Mouse (Mus musculus): ENCODE results near the gene Olfr1394. TPM values are rescaled to one million over a fixed set of nuclear protein-coding genes. Genes with fewer than 3 reads are reported as not detected.
A peak's percentile ranks its signal among the peaks of the same experiment; 100 is the strongest.

Olfr1394 gene
- polyA plus RNA-seq, 1 experiment from 2014 or later: not detected

DNA sequence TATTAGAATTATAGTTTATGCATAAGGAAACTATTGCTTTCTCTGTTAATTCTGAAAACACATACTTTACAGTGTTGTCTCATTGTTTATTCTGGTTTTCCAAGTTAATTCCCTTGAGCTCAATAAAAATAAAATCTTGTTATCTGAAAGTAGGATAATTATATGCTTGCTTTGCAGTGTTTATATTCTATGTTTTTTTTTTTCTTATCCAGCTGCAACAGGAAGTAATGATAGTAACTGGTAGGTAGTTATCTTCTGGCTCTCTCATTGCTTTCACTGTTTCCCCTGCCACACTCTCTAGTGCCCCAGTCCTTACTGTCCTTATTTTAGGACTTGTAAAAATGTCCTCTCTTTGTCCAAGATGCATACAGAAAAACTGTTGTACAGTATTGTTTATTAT lies 46.5 kb downstream of the Olfr1394 start:
- Histone ChIP-seq H3K9me3 (ENCODE audit: low read length) (no peaks in the 10 kb centered on the region), H3K4me1 (ENCODE audit: insufficient read depth) (peaks cover 16% of the 10 kb centered on the region), H3K27me3 (ENCODE audit: insufficient read depth, low read length) (no peaks in the 10 kb centered on the region), H3K9ac (replicated peaks) (no peak overlapping the region), H3K4me3 (ENCODE audit: low read depth, low read length) (no peak overlapping the region), H3K36me3 (replicated peaks; ENCODE audit: insufficient read depth, low read length) (no peaks in the 10 kb centered on the region), H3K27ac (ENCODE audit: low read depth) (no peak overlapping the region), H3K4me2 (ENCODE audit: low read depth, low read length) (no peak overlapping the region)
- no peak for ATAC-seq
- DNase-seq: no peak
- TF ChIP-seq EP300 (IDR thresholded peaks at IDR 0.05; ENCODE audit: low read depth) (no peak), CTCF (IDR thresholded peaks at IDR 0.05; ENCODE audit: low read depth) (no peak)

DNA sequence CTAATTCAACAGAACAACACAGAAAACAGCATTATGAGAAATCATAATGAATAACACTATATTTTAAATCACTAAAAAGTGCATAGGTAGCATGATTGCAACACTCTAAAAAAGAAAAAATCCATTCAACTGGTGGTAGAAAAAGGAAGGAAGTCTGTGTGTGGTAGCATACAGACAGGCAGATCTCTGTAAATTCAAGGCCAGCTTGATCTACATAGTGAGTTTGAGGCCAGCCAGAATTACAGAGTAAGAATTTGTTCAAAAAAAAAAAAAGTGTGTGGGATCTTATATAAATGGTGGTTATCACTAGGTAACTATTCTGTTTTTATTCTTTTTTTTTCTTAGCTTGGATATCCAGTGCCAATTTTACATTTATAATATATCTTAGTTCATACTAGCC lies 47.0 kb downstream of the Olfr1394 start:
- Histone ChIP-seq H3K4me3 (ENCODE audit: low read depth, low read length) (no peak overlapping the region), H3K9ac (replicated peaks) (no peak overlapping the region)
- ATAC-seq: no peak

DNA sequence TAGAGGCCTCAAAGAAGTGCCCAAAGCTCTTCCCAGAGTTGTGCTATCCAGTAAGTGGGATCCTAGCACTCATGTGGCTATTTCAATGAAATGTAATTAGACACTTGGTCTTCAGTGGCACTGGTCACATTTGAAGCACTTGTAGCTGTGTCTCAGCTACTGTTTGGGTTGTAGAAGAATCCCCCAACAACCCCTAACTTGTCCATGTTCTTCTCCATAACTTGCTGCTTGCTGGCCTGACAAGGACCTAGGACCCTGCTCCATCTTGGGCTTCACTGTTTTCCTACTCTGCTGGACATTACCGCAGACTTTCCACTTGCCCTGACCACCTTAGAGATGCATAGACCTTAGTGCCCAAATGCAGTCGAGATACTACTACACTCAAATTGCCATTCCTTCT lies 47.9 kb downstream of the Olfr1394 start:
- no peaks in the 10 kb centered on the region for H3K9me3 ChIP-seq (ENCODE audit: low read length)
- ATAC-seq (no peak), DNase-seq (no peak)
- H3K4me1 ChIP-seq (ENCODE audit: insufficient read depth): peaks cover 18% of the 10 kb centered on the region
- H3K4me3 ChIP-seq (ENCODE audit: low read depth, low read length): peak overlapping the region; percentile 78
- H3K4me2 ChIP-seq (ENCODE audit: low read depth, low read length): peak overlapping the region; percentile 77
- no peak for TF ChIP-seq CTCF (IDR thresholded peaks at IDR 0.05; ENCODE audit: low read depth)
- no peak for TF ChIP-seq EP300 (IDR thresholded peaks at IDR 0.05; ENCODE audit: low read depth)
- 38% methylated on average over 2 of the region's 2 CpGs for WGBS (ENCODE audit: insufficient replicate concordance)
- no peaks in the 10 kb centered on the region for H3K36me3 ChIP-seq (replicated peaks; ENCODE audit: insufficient read depth, low read length)
- H3K27ac ChIP-seq (ENCODE audit: low read depth): peak overlapping the region; percentile 99
- H3K9ac ChIP-seq (replicated peaks): peak overlapping the region; percentile 84
- no peaks in the 10 kb centered on the region for H3K27me3 ChIP-seq (ENCODE audit: insufficient read depth, low read length)

More for the DNA sequence above, 47.0 kb downstream of the Olfr1394 start:
- no peaks in the 10 kb centered on the region for H3K27me3 ChIP-seq (ENCODE audit: insufficient read depth, low read length)
- DNase-seq: no peak
- no peaks in the 10 kb centered on the region for H3K9me3 ChIP-seq (ENCODE audit: low read length)
- peak overlapping the region; percentile 50; the same call in 1 of the 2 replicates for H3K27ac ChIP-seq (ENCODE audit: low read depth)
- TF ChIP-seq CTCF (IDR thresholded peaks at IDR 0.05; ENCODE audit: low read depth) (no peak), EP300 (IDR thresholded peaks at IDR 0.05; ENCODE audit: low read depth) (no peak)
- H3K4me1 ChIP-seq (ENCODE audit: insufficient read depth): peaks cover 16% of the 10 kb centered on the region
- H3K4me2 ChIP-seq (ENCODE audit: low read depth, low read length): peak overlapping the region; percentile 77
- no peaks in the 10 kb centered on the region for H3K36me3 ChIP-seq (replicated peaks; ENCODE audit: insufficient read depth, low read length)

DNA sequence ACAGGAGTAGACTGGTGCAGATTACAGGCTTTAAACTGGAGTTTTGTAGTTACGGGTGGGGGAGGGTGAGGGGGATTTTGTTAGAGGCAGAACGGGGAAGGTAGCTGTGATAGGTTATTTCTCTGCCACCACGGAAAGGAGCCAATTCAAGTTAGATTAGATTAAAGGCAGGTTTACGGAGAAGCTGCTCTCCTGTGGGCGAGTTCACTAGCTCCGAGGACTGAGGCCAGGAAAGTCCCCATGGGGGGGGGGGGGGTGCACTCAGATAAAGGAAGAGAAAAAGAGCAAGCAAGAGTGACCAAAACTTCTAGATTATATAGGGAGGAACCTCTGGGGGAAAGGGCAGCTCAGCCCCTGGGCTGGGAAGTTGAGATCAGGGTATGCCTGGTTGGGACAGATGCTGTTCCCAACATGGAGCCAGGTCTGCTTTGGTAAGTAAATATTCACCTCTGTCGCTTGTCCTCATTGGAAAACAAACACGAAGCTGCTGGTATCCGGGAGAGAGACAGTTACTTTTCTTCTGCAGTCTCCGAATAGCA lies 48.4 kb downstream of the Olfr1394 start:
- Histone ChIP-seq H3K36me3 (replicated peaks; ENCODE audit: insufficient read depth, low read length) (peaks cover 3% of the 10 kb centered on the region; the same call in 1 of the 2 replicates), H3K27me3 (ENCODE audit: insufficient read depth, low read length) (no peaks in the 10 kb centered on the region), H3K9me3 (ENCODE audit: low read length) (no peaks in the 10 kb centered on the region), H3K4me1 (ENCODE audit: insufficient read depth) (peaks cover 22% of the 10 kb centered on the region), H3K4me2 (ENCODE audit: low read depth, low read length) (peak overlapping the region; percentile 77), H3K9ac (replicated peaks) (peak overlapping the region; percentile 84), H3K4me3 (ENCODE audit: low read depth, low read length) (peak overlapping the region; percentile 78), H3K27ac (ENCODE audit: low read depth) (peak overlapping the region; percentile 99)
- DNase-seq (peak; percentile 53), ATAC-seq (peak; percentile 32)
- WGBS (ENCODE audit: insufficient replicate concordance): 1% methylated on average over 10 of the region's 10 CpGs
- TF ChIP-seq EP300 (IDR thresholded peaks at IDR 0.05; ENCODE audit: low read depth) (no peak), CTCF (IDR thresholded peaks at IDR 0.05; ENCODE audit: low read depth) (no peak)

DNA sequence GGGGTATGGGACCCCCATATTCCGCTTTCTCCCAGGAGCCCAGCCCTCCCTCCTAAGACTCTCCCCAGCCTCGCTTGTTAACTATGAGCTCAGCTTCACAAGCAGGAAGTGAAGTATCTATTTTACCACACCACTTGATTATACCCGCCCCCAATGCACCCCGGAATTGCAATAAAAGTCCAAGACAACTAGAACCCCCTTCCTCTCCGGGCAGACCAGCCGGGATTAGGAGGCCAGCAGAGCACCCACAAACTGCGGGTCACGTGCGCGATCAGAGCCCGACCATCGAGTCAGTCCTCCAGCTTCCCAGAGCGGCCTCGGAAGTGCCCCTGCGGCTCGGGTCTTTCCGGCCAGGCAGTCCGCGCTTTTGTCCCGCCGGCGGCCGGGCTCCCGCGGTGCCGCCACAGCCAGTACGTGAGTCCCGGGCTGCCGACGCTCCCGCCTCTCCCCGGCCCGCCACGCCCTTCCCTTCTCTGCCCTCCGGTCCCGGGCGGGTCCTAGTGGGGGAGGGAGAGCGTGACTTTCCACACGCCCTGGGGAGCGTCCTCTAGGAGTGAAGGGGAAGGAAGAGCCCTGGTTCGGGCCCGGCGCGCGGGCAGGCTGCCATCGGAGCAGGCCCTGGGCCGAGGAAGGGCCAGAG lies 49.1 kb downstream of the Olfr1394 start, which contains the start of gene Zfp62:
Gene Zfp62, plus strand, starts transcription at position 164 of the 640 bp plus-strand sequence.
- peak; percentile 90 for ATAC-seq
- under 1% methylated on average over 46 of the region's 47 CpGs for WGBS (ENCODE audit: insufficient replicate concordance)
- peaks cover 23% of the 10 kb centered on the region for H3K4me1 ChIP-seq (ENCODE audit: insufficient read depth)

DNA sequence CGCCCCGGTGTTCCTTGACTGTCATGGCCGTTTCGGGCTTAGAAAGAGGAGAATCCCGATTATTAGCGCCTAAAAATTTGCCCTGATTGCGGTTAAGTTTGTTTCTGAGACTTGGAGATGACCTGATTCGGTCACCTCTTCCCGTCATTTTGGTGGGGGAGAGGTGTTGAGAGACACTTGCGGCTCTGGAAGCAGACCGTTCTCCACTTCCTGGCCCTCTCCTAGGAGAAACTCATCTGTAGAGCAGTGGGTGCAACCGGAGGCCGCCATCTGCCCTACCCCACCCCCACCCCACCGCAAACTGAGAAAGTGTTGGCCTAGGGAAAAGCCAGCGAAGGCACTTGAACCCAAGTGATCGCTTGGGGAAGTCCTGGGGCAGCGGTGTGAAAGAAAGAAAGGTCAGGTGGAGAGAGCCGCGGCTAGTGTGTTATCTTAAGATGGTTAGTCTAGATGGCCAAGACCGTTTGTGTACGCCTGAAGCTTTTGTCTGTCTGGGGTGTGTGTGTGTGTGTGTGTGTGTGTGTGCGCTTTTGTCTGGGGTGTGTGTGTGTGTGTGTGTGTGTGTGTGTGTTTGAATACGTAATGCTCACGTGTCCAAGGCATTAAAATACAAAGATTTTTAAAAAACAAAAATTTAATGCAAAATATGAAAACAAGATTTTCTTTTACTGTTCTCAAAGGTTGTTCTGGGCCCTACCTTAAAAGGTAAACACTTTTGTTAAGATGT lies 49.8 kb downstream of the Olfr1394 start:
- Histone ChIP-seq H3K4me3 (ENCODE audit: low read depth, low read length) (peak overlapping the region; percentile 78), H3K27ac (ENCODE audit: low read depth) (peak overlapping the region; percentile 99), H3K27me3 (ENCODE audit: insufficient read depth, low read length) (no peaks in the 10 kb centered on the region), H3K36me3 (replicated peaks; ENCODE audit: insufficient read depth, low read length) (peaks cover 3% of the 10 kb centered on the region; the same call in 1 of the 2 replicates), H3K9me3 (ENCODE audit: low read length) (no peaks in the 10 kb centered on the region), H3K9ac (replicated peaks) (peak overlapping the region; percentile 84), H3K4me2 (ENCODE audit: low read depth, low read length) (peak overlapping the region; percentile 77), H3K4me1 (ENCODE audit: insufficient read depth) (peaks cover 23% of the 10 kb centered on the region)
- TF ChIP-seq EP300 (IDR thresholded peaks at IDR 0.05; ENCODE audit: low read depth): peak; percentile 36; the same call in 1 of the 2 replicates
- no peak for TF ChIP-seq CTCF (IDR thresholded peaks at IDR 0.05; ENCODE audit: low read depth)
- WGBS (ENCODE audit: insufficient replicate concordance): under 1% methylated on average over 24 of the region's 24 CpGs
- ATAC-seq (peak; percentile 68), DNase-seq (peak; percentile 74)

More for the DNA sequence above, 49.1 kb downstream of the Olfr1394 start, which contains the start of gene Zfp62:
- peak; percentile 96 for DNase-seq
- Histone ChIP-seq H3K27me3 (ENCODE audit: insufficient read depth, low read length) (no peaks in the 10 kb centered on the region), H3K9me3 (ENCODE audit: low read length) (no peaks in the 10 kb centered on the region), H3K27ac (ENCODE audit: low read depth) (peak within 1 kb of the TSS; percentile 99), H3K4me3 (ENCODE audit: low read depth, low read length) (peak within 1 kb of the TSS; percentile 78), H3K9ac (replicated peaks) (peak within 1 kb of the TSS; percentile 84), H3K36me3 (replicated peaks; ENCODE audit: insufficient read depth, low read length) (peaks cover 3% of the 10 kb centered on the region; the same call in 1 of the 2 replicates), H3K4me2 (ENCODE audit: low read depth, low read length) (peak within 1 kb of the TSS; percentile 77)
- TF ChIP-seq EP300 (IDR thresholded peaks at IDR 0.05; ENCODE audit: low read depth) (0 out of 2 replicates have a peak, but pooled peaks have one; percentile 10), CTCF (IDR thresholded peaks at IDR 0.05; ENCODE audit: low read depth) (no peak)
